Mouse (Mus musculus) ES-Bruce4 (cell line): ENCODE data around the gene Tmprss11e. TPM values are rescaled to one million over a fixed set of nuclear protein-coding genes. Genes with fewer than 3 reads are reported as not detected.

Experiments
- H3K27ac ChIP-seq: 2 replicates; pipeline ENCODE4 v1.5.1; 2012; ENCODE audit warnings: low read length, inconsistent platforms; ENCODE audit not compliant: insufficient read depth
- H3K27me3 ChIP-seq: 2 replicates; pipeline ENCODE4 v1.6.1; 2012; ENCODE audit warnings: mild to moderate bottlenecking, low read length, inconsistent platforms; ENCODE audit not compliant: control insufficient read depth, poor library complexity, insufficient read depth, severe bottlenecking
- H3K36me3 ChIP-seq: 2 replicates; pipeline ENCODE4 v1.6.1; 2012; ENCODE audit warnings: inconsistent platforms, mild to moderate bottlenecking, low read length, moderate library complexity; ENCODE audit not compliant: control insufficient read depth, poor library complexity, insufficient read depth, severe bottlenecking
- H3K4me1 ChIP-seq: one replicate; pipeline ENCODE4 v1.8.1; 2011; ENCODE audit warnings: low read length; ENCODE audit not compliant: control insufficient read depth, insufficient read depth
- H3K4me3 ChIP-seq: 2 replicates; pipeline ENCODE4 v1.5.1; 2011; ENCODE audit warnings: low read depth, mild to moderate bottlenecking, low read length
- H3K9ac ChIP-seq: 2 replicates; pipeline ENCODE4 v1.6.1; 2012; ENCODE audit warnings: low read depth, mild to moderate bottlenecking, inconsistent platforms; ENCODE audit not compliant: poor library complexity, severe bottlenecking
- H3K9me3 ChIP-seq: replicated peaks from 2 replicates; pipeline ENCODE4 v1.6.1; 2012; ENCODE audit warnings: mild to moderate bottlenecking, low read length, inconsistent platforms; ENCODE audit not compliant: control insufficient read depth, poor library complexity, insufficient read depth, severe bottlenecking
- CTCF ChIP-seq: IDR thresholded peaks from one replicate; pipeline ENCODE4 v1.8.1; 2011; ENCODE audit warnings: low read depth, low read length
- EP300 ChIP-seq: IDR thresholded peaks from 2 replicates; pipeline ENCODE4 v1.6.1; 2011; ENCODE audit warnings: low read depth, low read length; ENCODE audit not compliant: insufficient read depth
- POLR2A ChIP-seq: IDR thresholded peaks from one replicate; pipeline ENCODE4 v1.8.1; 2011; ENCODE audit warnings: low read length; ENCODE audit not compliant: insufficient read depth
- polyA plus RNA-seq: library from polyadenylated mRNA; stranded (reverse); fragments of >200 nt; gene quantifications from 2 replicates; pipeline ENCODE4 v1.2.4, GENCODE M21; 2011; ENCODE audit warnings: low read depth; ENCODE audit not compliant: missing spikeins, insufficient read depth, insufficient read length

The Tmprss11e gene
- polyA plus RNA-seq: not detected in 2 replicates

DNA sequence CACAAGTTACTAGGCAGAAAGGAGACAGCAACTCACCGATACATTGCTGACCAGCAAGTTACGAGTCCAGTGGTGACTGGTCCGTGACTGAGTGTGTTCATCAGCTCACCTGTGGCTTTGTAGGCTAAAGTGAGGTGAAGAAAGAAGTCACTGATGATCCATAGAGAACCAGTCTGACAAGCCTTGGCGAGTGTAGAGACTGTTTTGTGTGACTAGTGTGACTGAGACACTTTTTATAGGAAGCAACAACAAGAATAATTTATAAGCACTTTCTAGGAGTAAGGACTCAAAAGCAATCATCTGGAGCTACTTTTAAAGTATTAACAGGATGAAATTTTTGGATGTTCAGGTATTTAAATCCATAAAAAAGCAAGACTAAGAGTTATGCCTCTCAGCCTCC lies at the start of gene Tmprss11e:
Gene Tmprss11e (minus strand): TSS at position 101 of the 400 bp plus-strand sequence.
- no peak for TF ChIP-seq CTCF
- Histone ChIP-seq H3K9me3 (no peaks in the 10 kb centered on the region), H3K27ac (no peak within 1 kb of the TSS), H3K27me3 (no peaks in the 10 kb centered on the region), H3K36me3 (no peaks in the 10 kb centered on the region), H3K9ac (no peak within 1 kb of the TSS), H3K4me3 (no peak within 1 kb of the TSS), H3K4me1 (no peaks in the 10 kb centered on the region)

DNA sequence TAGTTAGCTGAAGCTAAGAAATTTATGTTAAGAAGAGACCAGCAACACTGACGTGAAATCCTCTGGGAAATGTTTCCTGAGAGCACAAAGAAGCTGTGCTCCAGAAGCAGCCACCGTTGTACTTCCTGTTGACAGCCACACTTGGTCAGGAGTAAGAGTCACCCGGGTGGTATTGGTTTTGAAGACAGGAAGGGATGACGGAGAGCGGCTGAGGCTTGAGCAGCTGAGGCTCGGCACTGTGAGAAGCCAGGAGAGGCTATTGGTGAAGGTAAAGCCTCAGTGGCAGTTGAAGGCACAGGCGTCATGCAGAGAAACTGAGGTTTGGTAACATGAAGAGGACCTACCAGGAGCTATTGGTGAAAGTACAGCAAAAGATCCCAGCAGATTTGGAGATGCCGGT lies 47.2 kb upstream of the Tmprss11e start:
- H3K9ac ChIP-seq: no peak overlapping the region
- no peak overlapping the region for H3K4me3 ChIP-seq
- no peak for TF ChIP-seq POLR2A
- TF ChIP-seq EP300: no peak
- no peak for TF ChIP-seq CTCF
- no peaks in the 10 kb centered on the region for H3K4me1 ChIP-seq
- H3K36me3 ChIP-seq: no peaks in the 10 kb centered on the region
- H3K27ac ChIP-seq: no peak overlapping the region
- H3K9me3 ChIP-seq: no peaks in the 10 kb centered on the region
- no peaks in the 10 kb centered on the region for H3K27me3 ChIP-seq

DNA sequence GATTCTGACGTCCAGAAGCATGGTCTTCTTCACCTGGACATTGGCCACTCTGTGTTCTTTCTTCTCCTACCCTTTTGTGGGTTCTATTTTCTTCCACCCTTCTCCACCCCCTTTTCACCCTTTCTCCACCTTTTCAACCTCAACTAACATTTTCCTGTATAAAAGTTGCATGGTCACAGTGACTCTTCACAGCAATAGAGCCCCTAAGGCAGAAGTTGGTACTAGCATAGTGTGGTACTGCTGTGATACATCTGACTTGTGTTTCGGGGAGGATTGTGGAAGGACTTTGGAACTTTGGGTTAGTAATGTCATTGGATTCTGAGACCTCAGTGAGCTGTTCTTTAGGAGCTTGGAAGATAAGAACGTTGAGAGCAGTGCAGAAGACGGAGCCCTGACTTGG lies 46.6 kb upstream of the Tmprss11e start:
- no peaks in the 10 kb centered on the region for H3K4me1 ChIP-seq

DNA sequence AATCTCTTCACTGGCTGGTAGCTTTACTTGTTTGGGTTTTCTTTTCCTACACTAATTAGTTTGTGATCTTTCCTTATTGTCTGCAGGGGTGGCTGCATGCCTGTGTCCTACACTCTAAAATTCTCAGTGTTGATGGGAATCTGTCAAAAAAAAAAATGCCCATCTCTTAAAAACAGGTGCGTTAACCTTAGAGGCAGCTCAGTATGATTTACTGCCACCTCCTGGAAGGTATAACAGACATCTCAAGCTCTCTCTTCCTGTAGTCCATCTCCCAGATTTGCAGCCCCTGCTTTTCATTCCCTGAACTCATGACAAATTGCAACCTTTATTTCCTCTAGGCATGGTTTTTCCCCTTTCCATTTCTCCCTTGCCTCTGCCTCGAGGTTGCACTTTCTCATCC lies 44.3 kb upstream of the Tmprss11e start:
- H3K27ac ChIP-seq: no peak overlapping the region
- no peak overlapping the region for H3K4me3 ChIP-seq
- H3K36me3 ChIP-seq: no peaks in the 10 kb centered on the region
- H3K9ac ChIP-seq: no peak overlapping the region
- H3K4me1 ChIP-seq: no peaks in the 10 kb centered on the region
- TF ChIP-seq POLR2A (no peak), CTCF (no peak), EP300 (no peak)
- no peaks in the 10 kb centered on the region for H3K27me3 ChIP-seq
- no peaks in the 10 kb centered on the region for H3K9me3 ChIP-seq

More for the DNA sequence above, 46.6 kb upstream of the Tmprss11e start:
- TF ChIP-seq EP300 (no peak), POLR2A (no peak), CTCF (no peak)
- H3K9ac ChIP-seq: no peak overlapping the region
- H3K4me3 ChIP-seq: no peak overlapping the region
- no peaks in the 10 kb centered on the region for H3K36me3 ChIP-seq
- no peaks in the 10 kb centered on the region for H3K9me3 ChIP-seq
- no peak overlapping the region for H3K27ac ChIP-seq
- no peaks in the 10 kb centered on the region for H3K27me3 ChIP-seq

DNA sequence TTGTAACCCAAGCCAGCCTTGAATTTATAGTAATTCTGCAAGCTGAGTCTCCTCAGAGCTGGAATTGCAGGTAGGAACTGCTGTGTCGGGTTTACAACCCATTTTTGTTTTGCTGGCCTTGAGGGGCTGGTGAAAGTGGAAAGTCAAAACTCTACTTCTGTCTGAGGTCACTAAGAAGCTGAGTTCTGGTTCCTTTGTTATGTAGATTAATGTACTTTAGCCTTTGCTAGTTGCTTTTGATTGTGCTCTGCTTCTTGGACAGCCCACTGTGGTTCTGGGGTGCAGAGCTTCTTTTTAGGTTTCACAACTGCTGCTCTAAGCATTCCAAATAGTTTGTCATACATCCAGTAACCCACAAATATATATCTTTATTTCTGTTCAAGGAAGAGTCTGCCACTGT lies 41.2 kb upstream of the Tmprss11e start:
- no peaks in the 10 kb centered on the region for H3K9me3 ChIP-seq
- no peak for TF ChIP-seq POLR2A
- TF ChIP-seq EP300: no peak
- no peak for TF ChIP-seq CTCF
- H3K9ac ChIP-seq: no peak overlapping the region
- H3K36me3 ChIP-seq: no peaks in the 10 kb centered on the region
- peaks cover 2% of the 10 kb centered on the region for H3K4me1 ChIP-seq
- no peaks in the 10 kb centered on the region for H3K27me3 ChIP-seq
- no peak overlapping the region for H3K4me3 ChIP-seq
- H3K27ac ChIP-seq: no peak overlapping the region

DNA sequence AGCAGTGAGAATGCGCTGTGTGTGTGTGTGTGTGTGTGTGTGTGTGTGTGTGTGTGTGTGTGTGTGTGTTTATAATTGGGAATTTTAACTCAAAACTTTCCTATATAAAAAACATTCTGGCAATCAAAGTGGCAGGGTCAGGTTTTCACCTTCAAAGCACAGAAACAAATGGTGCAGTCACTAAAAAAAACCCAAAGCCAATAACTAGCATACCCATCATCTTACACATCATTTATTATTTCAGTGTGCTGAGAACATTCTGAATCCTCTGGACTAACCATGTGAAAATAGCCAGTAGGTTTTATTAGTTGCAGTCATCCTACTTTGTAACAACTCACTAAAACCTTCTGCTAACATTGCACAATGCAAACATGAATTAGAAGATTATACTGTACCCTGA lies 38.6 kb upstream of the Tmprss11e start:
- Histone ChIP-seq H3K9me3 (no peaks in the 10 kb centered on the region), H3K27ac (no peak overlapping the region), H3K36me3 (no peaks in the 10 kb centered on the region), H3K9ac (no peak overlapping the region), H3K4me3 (no peak overlapping the region), H3K4me1 (peaks cover 2% of the 10 kb centered on the region), H3K27me3 (no peaks in the 10 kb centered on the region)
- TF ChIP-seq EP300: no peak
- TF ChIP-seq POLR2A: no peak
- TF ChIP-seq CTCF: no peak
